Mouse (Mus musculus): ENCODE data around the gene Uqcrfs1. TPM values are rescaled to one million over a fixed set of nuclear protein-coding genes. Genes with fewer than 3 reads are reported as not detected.
A peak's percentile ranks its signal among the peaks of the same experiment; 100 is the strongest.

The Uqcrfs1 gene
- 100 to 1,000 TPM; 140 to 147 TPM for polyA plus RNA-seq (2017; shearing (Covaris generic))

DNA sequence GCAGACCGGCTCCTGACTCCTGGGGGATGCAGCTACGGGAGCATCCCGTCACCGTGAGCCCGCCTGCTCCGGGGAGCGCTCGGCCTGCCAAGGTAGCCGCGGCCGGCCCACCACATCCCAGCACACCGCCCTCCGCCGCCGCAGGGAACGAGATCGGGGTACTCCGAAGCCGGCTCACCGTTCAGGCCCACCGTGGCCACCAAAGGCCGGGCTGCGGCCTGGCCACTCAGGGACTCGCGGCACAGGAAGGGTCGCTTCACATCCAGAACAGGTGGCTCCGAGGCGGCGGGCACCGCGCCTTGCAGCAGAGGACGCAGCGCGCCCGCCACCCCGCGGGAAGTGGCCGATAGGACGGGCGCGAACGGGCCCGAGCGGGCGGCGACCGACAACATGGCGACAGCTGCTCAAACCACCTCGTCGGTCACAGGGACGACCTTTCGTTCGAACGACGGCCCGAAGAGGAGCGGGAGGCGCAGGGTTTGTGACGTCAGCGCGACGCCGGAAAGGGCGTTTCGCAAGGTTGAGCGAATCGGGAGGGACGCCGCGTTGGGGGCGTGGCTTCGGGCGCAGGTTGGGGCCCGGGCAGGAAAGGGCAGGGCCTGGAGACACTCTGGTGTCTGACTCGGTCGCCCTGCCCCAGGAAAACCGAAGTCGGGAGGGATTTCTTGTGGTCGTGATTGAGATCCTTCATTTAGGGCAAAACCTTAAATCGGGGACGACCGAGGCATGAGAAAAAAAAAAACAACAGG, at the start of gene Uqcrfs1:
TSS of gene Uqcrfs1 (minus strand) at position 507 of the 749 bp plus-strand sequence.
- peak; percentile 97 for ATAC-seq

DNA sequence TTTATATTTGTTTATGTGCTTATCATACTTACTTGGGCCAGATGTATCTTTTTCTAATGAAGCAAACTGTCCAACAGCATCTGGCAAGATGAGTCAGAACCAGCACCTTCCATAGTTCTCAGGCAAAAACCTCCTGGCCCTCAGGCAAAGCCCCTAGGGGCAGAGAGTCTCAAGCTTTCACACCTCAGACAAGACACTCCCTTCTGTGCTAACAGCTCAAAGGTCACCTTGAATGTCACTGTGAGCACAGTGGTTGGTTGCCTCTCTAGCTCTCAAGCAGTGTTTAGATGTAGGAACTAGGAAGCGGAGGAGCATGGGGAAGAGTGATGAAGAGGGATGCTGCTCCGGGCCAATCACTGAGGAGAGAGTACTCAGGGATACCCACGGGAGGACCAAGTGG, 40.6 kb upstream of the Uqcrfs1 start:
- no peak for ATAC-seq

DNA sequence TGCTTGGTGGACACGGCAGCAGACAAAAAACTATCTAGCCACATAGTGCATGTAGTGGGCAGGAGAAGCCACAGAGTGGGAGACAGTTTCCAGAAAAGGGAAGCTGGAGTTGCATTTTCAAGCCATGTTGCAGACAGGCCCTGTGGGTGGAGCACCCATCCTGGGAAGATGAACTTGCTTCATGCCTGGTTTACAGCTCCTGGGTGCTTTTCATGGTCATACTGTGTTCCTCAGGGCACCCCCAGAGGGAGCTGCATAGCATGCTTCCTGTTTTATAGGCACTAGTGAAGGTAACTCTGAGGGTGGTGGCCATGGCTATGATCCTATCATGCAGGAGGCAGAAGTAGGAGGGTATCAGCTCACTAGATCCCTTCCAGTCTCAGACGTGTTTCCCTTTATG, 37.4 kb upstream of the Uqcrfs1 start:
- ATAC-seq, result no peak

DNA sequence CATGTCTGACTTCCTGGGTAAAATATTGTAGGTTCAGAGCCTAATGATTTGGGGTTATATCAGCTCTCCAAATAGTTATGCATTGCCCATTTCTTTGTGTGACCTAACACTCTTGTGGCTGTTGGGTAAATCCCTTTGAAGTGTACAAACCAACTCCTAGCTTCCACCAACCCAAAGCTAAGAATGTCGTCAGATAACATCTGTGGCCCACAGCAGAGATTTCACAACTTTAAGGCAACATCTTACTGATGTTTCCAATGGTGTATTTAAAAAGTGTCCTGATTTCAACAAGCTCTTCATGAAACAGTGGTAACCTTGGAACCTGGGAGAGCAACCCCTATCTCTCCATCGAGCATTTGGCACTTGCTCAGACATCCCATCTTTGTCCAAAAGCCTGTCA, 33.6 kb upstream of the Uqcrfs1 start:
- no peak for ATAC-seq

DNA sequence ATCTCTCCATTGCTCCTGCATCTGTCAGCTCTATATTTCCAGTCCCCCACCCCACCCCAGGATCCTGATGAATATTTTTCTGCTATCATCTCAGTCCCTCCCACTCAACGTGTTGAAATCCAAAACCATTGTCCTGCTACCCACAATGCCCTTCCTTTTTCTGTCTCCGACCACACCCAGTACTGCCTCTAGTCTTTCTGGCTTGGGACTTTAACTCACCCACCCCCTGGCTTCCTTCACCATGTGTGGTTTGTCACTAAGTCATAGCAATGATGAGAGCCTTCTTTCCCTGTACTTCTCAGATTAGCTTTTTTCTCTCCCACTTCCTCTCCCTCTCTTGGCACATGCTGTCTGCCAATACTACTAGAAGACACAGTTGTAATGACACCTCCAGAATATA, 31.7 kb upstream of the Uqcrfs1 start:
- no peak for ATAC-seq

DNA sequence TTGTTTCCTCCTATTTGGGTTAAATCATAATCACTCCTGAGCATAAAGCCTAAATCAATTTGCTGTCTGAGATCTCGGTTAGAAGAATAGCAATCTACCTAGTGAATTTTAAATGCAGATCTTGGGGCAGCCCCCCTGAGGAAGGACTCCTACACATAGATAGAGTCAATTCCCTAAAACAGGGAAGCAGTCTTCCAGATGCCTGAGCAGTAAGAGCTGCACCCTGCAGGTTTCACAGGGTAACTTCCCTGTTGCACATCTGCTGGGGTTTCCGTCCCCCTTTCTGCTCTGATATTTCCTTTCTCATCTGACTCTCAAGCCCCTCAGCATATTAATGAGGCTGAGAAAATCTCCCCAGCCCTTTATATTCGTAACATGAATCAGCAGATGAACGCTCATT, 27.8 kb upstream of the Uqcrfs1 start:
- ATAC-seq, result no peak

DNA sequence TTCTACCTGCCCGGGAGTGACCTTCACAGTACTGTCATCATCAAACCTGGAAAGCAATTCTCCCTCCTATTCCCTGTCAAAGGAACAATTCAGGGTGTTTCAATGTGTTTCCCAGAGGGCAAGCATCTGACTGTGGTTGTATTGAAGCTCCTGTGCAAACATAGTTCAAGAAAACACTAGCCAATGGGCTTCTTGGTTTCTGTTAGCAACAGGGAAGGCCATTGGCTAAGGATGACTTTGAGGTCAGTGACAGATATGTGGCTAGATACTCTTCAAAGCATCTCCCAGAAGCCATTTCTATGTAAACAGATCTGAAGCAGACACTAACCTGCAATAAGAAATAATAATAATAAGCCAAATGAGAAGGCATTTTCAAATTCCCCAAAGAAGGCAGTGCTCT, 25.0 kb upstream of the Uqcrfs1 start:
- ATAC-seq, result peak; percentile 52

DNA sequence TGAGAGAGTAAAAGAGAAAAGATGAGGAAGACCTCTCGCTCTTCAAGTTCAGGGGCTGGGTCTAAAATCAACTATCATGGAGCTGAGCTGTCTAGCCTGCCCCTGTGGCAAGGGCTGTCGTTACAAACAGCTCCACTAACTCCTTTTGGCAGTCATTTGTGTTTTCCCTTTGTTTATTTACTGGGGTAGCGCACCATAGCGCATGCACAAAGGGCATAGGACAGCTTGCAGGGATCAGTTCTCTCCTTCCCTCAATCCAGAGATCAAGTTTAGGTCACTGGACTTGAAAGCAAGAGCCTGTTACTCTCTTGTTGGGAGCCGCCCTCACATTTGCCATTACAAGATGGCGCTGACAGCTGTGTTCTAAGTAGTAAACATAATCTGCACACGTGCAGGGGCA, 22.4 kb upstream of the Uqcrfs1 start:
- ATAC-seq, result no peak

DNA sequence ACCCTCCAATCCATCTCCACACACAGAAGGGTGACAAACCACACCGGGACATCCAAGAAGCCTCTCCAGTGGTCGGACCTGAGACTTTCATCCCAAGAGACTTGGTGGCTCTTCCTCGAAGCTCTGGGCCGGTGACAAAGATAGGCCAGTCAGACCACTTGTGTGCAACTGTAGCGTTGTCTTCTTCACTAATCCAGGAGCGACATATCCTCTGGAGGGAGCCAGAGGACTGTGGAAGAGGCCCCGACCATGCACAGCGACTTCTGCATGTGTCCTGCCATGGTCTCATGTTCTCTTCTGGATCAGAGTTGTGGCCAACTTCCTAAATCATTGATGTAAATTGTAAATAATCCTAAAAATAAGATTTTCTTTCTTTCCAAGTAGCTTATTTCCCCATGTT, 21.6 kb upstream of the Uqcrfs1 start:
- ATAC-seq, result no peak

DNA sequence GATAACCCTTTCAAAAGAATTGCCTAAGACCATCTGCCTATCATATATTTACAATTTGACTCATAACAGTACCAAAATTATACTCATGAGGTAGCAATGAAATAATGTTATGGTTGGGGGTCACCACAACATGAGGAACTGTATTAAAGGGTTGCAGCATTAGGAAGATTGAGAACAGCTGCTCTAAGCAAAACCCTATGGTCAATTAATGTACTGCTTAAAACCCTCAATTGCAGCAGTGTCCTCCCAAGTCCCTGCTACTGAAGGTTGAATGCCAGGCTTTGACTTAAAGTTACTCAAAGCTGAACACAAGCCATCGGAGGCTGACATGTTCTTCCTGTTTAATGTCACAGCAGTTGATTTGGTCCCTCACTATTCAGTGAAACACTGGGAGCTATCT, 15.4 kb upstream of the Uqcrfs1 start:
- ATAC-seq, result no peak

DNA sequence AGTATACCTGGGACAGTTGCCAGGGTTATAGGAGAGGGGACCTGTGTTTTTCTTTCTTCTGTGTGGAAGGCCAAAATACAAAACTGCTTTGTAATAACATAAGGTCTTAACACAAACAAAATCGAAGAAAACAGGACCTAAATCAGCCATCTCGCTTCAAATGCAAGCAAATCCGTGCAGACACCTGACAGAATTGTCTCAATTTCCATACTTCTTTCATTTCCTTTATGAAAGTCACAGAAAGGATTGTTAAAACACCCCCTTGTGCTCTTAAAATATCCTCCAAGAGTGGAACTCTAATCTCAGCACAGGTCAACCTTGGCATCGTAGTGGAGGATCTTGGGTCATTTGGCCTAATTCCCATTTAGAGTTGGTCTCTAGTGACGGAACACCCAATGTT, 14.9 kb upstream of the Uqcrfs1 start:
- no peak for ATAC-seq

DNA sequence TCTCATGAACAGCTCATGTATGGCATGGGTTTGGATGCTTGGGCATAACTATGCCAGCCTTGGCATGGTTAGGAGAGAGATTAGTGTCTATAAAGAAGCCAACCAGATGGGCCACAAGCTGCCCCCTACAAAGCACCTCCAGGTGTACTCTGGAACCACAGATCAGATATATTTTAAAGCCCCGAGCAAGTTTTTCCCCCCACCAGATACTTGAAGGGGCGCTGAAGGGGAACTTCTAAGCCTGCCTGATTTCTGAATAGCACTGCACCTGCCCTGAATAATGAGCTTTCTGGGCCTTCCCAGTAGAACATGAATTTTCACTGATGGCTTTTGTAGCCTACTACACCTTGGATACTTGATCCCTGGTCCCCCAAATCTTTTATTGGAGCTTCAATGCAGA, 12.6 kb upstream of the Uqcrfs1 start:
- no peak for ATAC-seq

DNA sequence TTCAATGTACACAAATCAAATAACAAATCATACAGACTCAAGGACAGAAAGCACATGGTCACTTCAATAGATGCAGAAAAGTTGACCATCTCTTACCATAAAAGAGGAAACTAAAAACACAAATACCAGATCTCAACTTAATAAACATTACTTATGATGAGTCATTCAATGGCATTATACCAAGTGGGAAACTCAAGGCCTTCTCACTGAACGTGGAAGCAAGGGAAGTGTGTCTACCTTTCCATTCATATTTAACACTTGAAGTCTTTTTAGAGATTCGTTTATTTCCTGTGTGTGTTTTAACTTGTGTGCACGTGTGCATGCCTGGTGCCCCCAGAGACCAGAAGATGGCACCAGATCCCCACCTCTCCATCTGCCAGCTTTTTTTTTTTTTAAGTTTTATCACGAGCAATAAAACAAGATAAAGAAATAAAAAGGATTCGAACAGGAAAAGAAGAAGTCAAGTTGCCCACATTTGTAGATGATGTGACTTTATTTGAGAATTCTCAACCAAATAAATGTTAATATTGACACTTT, 8.0 kb upstream of the Uqcrfs1 start:
- no peak for ATAC-seq

DNA sequence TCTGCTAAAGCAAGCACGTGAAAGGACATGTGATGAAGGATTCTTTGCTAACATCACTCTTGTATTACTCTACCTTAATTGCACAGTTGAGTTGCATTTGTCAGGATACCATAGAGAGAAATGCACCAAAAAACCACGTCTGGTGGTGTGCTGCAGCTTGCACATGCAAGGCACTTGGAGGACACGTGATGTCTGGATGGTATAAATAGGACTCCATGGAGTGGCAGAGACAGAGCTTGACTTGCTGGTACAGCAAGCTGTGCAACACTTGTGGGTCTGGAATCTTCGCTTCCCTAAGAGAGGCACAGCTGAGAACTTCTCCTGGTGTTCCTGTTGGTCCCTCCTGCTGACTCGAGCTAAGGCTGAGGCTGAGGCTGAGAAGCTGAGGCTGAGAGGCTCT, 4.2 kb upstream of the Uqcrfs1 start:
- no peak for ATAC-seq

DNA sequence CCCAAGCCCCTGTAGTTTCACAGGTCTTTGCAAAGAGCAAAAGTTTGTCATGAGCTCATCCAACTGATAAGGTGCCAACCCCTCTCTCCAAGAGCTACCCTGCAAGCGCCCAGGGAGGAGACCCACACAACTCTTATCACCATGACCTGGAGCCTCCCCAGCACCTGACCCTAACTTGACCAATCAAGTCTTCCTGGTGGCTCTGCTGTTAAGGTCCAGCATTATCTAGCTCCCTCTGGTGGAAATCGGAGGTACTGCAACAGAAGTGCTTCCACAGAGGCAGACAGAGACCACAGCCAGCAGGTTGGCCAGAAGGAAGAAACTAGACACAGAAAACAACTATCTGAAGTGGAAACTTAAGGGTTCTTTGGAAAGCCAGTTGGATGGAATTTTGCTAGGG, 3.7 kb upstream of the Uqcrfs1 start:
- peak; percentile 17 for ATAC-seq

DNA sequence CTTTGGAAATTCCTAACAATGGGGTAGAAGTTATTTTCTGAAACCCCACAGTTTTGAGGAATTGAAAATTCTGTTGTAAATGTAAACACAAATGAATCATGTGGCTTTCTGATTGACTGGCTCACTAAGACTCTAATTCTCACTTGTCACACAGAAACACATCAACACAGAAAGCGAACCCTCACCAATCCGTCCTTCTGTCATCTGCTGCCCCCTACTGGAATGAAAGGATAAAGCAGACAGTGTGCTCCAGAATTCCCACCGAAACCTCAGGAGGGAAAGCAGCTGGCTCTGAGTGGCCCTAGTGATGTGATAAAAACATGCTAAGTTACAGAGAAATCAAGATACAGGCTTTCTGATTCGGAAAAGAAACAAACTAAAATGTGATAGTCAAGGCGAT, 14.4 kb downstream of the Uqcrfs1 start:
- ATAC-seq, result peak; percentile 32

DNA sequence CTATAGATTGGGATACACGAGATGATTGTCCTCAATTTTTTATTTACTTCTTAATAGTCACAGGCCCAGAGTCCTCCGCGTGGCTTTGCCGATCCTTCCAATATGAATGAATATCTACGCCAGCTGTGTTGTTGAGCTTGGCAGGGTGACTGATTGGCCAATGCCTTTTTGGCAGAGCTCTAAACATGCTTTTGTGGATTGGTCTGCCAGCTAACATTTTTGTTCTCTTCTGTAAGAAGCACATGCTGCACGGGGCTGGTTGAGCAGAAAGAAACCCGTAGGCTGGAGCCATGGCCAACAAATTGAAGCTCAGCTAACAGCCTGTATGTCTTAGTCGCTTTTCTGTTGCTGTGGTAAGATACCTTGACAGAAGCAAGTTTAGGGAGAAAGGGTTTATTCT, 20.2 kb downstream of the Uqcrfs1 start:
- ATAC-seq, result no peak

DNA sequence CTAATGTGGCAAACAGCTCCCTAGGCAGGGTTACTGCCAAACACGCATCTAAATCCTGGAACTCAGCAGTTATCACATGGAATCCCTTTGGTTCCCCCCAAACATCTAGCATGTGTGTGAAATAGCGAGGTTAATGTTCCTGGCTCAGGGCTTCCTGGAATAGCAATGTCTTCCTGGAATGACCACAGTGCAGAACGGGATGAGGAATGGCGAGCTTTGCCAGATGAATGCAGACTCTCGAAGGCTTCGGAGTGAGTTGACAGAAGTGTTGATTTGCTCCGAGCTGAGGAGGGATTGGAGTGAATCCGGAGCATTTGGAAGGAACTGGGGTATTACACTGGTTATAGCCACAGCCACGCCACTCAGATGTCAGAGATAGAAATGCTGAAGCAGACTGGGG, 21.2 kb downstream of the Uqcrfs1 start:
- ATAC-seq, result no peak

DNA sequence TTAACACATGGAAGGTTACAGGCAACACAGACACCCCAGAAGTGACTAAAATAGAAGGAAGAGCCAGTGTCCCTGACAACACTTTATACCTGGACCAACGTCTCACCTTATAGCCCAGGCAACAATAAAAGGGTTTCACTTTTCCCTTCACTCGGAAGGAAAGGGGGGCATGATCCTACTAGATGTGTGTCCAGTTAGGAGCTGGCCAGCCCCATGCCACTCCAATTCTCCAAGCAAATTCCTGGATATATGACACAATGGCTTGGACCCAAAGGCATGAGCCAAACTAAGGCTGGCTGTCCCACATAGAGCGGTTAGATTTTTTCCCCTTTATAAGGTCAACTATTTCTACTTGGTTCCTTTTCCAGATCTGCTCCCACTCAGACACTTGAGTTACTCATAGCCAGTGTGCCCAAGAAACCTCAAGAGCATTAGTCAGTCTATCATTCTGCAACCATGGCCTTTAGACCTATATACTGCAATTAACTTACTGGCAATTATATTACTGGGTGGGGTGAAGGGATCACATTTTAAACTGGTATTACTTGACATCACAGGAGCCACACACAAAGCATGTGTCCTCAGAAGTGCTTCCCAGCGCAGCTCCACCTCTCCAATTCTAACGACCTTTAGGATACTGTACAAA, 21.8 kb downstream of the Uqcrfs1 start:
- no peak for ATAC-seq

DNA sequence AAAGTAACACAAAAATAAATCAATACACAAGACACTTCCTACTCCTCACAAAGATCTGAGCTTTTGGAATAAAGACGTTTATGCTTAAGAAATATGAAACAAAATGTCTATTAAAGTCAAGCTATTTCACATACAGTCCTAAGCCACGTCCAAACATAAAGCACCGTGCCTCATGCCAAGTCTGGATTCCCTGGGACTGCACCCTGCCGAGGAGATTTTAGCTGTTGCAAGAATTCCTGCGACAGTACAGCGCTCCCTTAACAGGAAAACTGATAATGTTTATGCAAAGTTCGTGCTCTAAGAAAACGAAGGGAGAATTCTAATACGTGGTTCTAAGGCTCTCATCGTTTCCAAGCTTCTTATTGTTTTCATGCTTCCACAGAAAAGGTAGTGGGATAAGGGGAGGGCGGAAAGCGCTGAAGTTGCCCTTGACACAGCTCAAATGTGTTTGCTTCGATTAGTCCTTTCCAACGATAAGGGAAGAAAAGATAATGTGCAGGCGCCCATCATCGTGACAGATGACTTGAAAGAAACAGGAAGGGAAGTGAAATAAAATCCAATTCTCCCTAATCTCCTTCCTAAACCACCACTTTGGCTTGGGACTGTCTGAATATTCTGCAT, 23.8 kb downstream of the Uqcrfs1 start:
- ATAC-seq, result no peak

DNA sequence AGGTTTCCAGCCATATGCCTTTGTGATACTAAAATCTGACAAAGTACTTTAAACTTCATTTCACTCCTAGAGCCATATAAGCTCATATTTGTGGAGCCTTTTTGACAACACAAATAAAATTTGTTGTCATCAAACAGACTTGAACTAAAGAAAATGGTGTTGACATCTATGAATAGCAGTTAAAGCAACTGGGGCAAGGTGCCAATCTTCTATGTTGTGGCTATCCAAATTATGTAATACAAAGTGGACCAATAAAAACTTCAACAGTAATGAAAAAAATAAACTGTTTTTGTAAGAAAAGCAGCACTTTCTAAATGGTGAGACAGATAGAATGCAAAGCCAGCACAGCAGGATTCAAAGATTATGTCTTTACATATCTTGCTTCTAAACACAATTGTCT, 27.0 kb downstream of the Uqcrfs1 start:
- no peak for ATAC-seq

DNA sequence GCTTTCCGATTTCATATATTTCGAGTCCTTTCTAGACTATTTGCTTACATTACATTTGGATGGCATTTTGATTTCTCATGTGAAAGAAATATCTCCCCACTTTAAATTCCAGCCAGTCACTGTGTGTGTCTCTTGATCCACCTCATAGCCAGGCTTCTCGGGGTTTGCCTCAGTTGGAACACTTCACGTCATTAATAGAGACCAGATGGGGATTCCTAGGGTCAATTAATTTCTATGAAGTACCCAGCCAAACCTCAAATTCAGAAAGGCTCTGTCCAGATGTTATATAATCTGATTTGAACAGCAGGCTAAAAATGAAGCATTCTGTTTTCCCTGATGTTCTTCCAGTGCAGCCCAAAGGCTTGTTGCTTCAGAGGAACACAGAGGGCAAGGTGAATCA, 37.5 kb downstream of the Uqcrfs1 start:
- ATAC-seq, result no peak

DNA sequence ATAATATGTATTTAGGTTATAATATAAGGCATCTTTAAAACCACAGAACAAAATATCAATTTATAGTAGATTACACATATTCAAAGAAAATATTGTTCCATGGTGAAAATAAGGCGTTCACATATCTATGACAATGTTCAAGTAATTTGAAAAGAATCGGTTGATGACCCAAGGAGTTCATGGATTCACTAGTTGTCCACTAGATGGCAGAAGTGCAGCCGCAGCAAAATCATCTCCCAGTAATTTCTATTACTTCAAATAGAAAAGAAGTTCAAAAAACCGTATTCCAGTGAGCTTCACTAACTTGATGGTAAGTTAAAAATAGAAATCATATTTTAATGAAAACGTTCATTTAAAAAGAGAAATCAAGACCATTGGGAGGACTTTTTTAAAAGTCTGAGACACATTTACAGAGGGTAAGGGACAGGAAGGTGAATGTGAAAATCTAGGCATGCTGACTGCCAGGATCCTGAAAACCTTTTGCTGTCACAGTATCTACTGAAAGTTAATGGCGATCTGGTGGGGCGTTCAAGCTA, 43.2 kb downstream of the Uqcrfs1 start:
- ATAC-seq, result no peak
